Mouse (Mus musculus) kidney, adult 9 months (tissue): ENCODE results near the gene Kank4.
"Not testable (repeated sequence)": the region's sequence is repeated elsewhere in the genome, so short reads cannot be mapped to it uniquely, and the experiment has no call there.

Experiments
- DNase-seq: peaks from one replicate; pipeline ENCODE4 v3.0.0; 2022

Gene Kank4

GRCm38 (mm10) chr4:98817184-98817911 lies at the start of gene Kank4:
Kank4 (minus strand) TSS chr4:98817537.
- DNase-seq: peak; percentile 30

- DNase-seq: no peak
Observed at GRCm38 (mm10) chr4:98865386-98866237, 48.3 kb upstream of the Kank4 start.

- no peak for DNase-seq
Observed at GRCm38 (mm10) chr4:98864546-98864945, 47.2 kb upstream of the Kank4 start.

GRCm38 (mm10) chr4:98864094-98864493 lies 46.8 kb upstream of the Kank4 start:
- no peak for DNase-seq

- no peak for DNase-seq
Observed at GRCm38 (mm10) chr4:98863451-98863850, 46.1 kb upstream of the Kank4 start.

GRCm38 (mm10) chr4:98858151-98858855 lies 41.0 kb upstream of the Kank4 start:
- DNase-seq: no peak

- DNase-seq: no peak
Observed at GRCm38 (mm10) chr4:98857037-98857648, 39.8 kb upstream of the Kank4 start.

GRCm38 (mm10) chr4:98853926-98854325 lies 36.6 kb upstream of the Kank4 start:
- no peak for DNase-seq

GRCm38 (mm10) chr4:98850485-98850884 lies 33.1 kb upstream of the Kank4 start:
- not testable (repeated sequence) for DNase-seq

GRCm38 (mm10) chr4:98847120-98847885 lies 30.0 kb upstream of the Kank4 start:
- DNase-seq: no peak

GRCm38 (mm10) chr4:98846396-98846795 lies 29.1 kb upstream of the Kank4 start:
- DNase-seq: no peak

GRCm38 (mm10) chr4:98845687-98846125 lies 28.4 kb upstream of the Kank4 start:
- DNase-seq: no peak

GRCm38 (mm10) chr4:98845201-98845600 lies 27.9 kb upstream of the Kank4 start:
- DNase-seq: no peak

- no peak for DNase-seq
Observed at GRCm38 (mm10) chr4:98843906-98844597, 26.7 kb upstream of the Kank4 start.

- not testable (repeated sequence) for DNase-seq
Observed at GRCm38 (mm10) chr4:98841251-98841650, 23.9 kb upstream of the Kank4 start.

- no peak for DNase-seq
Observed at GRCm38 (mm10) chr4:98840526-98840925, 23.2 kb upstream of the Kank4 start.

- DNase-seq: no peak
Observed at GRCm38 (mm10) chr4:98838913-98839312, 21.6 kb upstream of the Kank4 start.

- DNase-seq: peak; percentile 49
Observed at GRCm38 (mm10) chr4:98837715-98838505, 20.6 kb upstream of the Kank4 start.

GRCm38 (mm10) chr4:98836519-98836918 lies 19.2 kb upstream of the Kank4 start:
- no peak for DNase-seq

GRCm38 (mm10) chr4:98834782-98835181 lies 17.4 kb upstream of the Kank4 start:
- DNase-seq: no peak

GRCm38 (mm10) chr4:98831726-98832125 lies 14.4 kb upstream of the Kank4 start:
- no peak for DNase-seq
